Mouse (Mus musculus): ENCODE results near the gene Use1.

Use1 gene

GRCm38 (mm10) chr8:71402446-71402964 lies 35.9 kb downstream of the Use1 start:
- DNase-seq (ENCODE audit: low spot score), result no peak

GRCm38 (mm10) chr8:71403107-71403885 lies 36.6 kb downstream of the Use1 start:
- no peak for DNase-seq (ENCODE audit: low spot score)

DNA sequence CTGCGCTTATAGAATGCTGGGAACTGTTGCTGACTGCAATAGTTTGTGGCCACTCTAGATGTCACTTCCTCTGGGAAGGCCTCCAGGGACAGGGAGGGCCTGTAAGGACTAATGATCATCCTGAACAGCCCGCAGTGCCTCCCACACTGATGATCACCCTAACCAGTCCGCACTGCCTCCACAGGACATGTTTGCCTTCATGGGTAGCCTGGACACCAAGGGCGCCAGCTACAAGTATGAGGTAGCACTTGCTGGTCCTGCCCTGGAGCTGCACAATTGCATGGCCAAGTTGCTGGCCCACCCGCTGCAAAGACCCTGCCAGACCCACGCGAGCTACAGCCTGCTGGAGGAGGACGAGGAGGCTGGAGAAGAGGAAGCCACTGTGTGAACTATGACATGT lies 37.4 kb downstream of the Use1 start:
- no peak for DNase-seq (ENCODE audit: low spot score)

DNA sequence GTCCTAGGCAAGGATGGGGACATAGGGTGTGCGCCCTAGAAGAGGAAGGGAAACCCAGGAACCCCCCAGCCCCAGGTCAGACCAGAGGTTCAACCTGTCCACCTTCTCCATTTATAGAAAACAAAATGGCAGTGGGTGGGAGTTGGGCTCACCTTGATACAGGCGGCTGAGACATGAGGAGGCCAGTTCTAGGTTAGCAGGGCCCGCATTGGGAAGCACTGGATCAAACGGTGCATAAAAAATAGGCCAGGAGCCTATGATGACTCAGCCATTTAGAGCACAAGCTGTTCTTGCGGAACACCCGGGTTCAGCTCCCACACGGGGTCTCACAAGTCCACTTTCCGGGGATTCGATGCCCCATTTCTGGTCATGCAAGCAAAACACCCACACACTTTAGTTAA lies 38.3 kb downstream of the Use1 start:
- no peak for DNase-seq (ENCODE audit: low spot score)

- peak; percentile 97 for DNase-seq (ENCODE audit: low spot score)
These were observed 38.9 kb downstream of the Use1 start, which contains the start of gene Ankle1 for GRCm38 (mm10) chr8:71405401-71406098. Gene Ankle1 (plus strand): TSS chr8:71406010.

DNA sequence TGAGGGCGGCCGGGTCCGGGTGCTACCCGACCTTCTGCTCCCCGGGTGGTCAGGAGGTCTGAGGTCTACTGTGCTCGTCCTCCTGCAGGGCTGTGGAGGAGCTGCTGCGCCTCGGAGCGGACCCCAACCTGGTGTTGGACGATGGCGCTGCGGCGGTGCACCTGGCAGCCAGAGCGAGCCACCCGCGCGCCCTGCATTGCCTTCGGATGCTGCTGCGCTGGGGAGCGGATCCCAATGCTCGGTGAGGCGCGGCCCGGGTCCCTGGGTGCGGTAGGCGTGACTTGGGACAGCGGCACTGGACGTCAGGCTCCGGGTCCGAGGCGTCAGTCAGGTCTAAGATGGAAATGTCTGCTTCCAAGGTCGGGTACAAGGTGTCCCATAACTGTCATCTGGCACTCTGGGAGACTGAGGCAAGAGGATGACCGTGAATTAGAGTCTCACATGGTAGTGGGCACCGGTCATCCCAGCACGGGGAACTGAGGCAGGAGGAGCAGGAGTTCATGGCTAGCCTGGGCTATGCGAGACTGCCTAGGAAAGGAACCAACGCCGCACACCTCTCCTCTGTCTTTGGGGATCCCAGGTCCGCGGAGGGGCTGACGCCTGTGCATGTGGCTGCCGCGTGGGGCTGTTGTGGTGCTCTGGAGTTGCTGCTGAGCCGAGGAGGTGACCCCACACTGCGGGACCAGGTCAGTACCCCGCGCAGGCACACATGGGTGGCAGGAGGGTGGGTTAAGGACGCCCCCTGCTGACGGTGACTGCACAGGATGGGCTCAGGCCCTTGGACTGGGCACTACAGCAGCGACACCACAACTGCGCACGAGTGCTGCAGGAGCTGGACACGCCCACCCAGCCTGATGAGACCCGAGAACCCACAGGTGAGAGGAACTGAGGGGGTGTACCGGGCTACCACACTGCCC lies 39.7 kb downstream of the Use1 start:
- DNase-seq (ENCODE audit: low spot score), result peak; percentile 68

DNA sequence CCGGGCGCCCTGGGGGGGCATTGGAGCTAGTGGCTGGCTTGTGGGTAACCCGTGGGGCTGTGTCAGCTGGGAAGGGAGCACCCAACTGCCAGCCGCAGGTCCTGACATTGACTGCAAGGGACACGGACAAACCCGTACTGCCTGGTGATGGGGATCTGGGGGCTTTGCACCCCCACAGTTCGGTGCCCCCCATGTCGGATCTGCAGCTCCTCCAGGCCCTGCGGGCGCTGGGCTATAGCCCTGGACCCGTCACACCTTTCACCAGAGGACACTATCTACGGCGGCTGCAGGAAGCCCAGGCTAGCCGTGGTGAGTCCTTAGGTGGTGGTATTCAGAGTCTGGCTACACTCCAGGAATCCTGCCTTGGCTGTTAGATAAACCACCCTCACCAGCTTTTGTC lies 40.8 kb downstream of the Use1 start:
- no peak for DNase-seq (ENCODE audit: low spot score)

- DNase-seq (ENCODE audit: low spot score), result no peak
These were observed 41.6 kb downstream of the Use1 start for GRCm38 (mm10) chr8:71408231-71408630.

GRCm38 (mm10) chr8:71411535-71412273 lies 45.1 kb downstream of the Use1 start:
- no peak for DNase-seq (ENCODE audit: low spot score)

Measured in spleen, adult 12 weeks (tissue).